Mouse (Mus musculus) layer of hippocampus, adult 18-20 months (tissue): ENCODE measurements around the gene Eef1akmt1. TPM values are rescaled to one million over a fixed set of nuclear protein-coding genes. Genes with fewer than 3 reads are reported as not detected.
A peak's percentile ranks its signal among the peaks of the same experiment; 100 is the strongest.

ENCODE experiments used
- DNase-seq, 2 experiments: peaks; one replicate each; pipeline ENCODE4 v3.0.0; 2022; ENCODE audit warnings: low spot score in 2 of 2
- total RNA-seq, 2 experiments: library from RNA; stranded (reverse); gene quantifications; 2 replicates each; pipeline ENCODE4 v1.2.3; 2021

The Eef1akmt1 gene
- total RNA-seq, 2 experiments from 2014 or later, result 30.3 to 35.9 TPM

GRCm38 (mm10) chr14:57525388-57526049, 45.9 kb downstream of the Eef1akmt1 start:
- DNase-seq, result peak; percentile 60 to 80

- DNase-seq, result no peak
These were observed 46.6 kb downstream of the Eef1akmt1 start, which contains the start of gene Il17d for GRCm38 (mm10) chr14:57524671-57525387. Gene Il17d (plus strand): TSS chr14:57524777.

GRCm38 (mm10) chr14:57523762-57524161, 47.6 kb downstream of the Eef1akmt1 start:
- no peak for DNase-seq

- DNase-seq, result no peak
These were observed 54.4 kb downstream of the Eef1akmt1 start for GRCm38 (mm10) chr14:57517001-57517400.

GRCm38 (mm10) chr14:57515156-57515762, 56.2 kb downstream of the Eef1akmt1 start:
- DNase-seq, result no peak

- DNase-seq, result peak; percentile 19 to 29
These were observed 61.9 kb downstream of the Eef1akmt1 start for GRCm38 (mm10) chr14:57509554-57509953.

GRCm38 (mm10) chr14:57503729-57504128, 67.7 kb downstream of the Eef1akmt1 start:
- no peak for DNase-seq

Other genes with a start within 250 kb of the Eef1akmt1 start
- gene Cryl1, start 173.1 kb downstream of the Eef1akmt1 start, total RNA-seq, result 10 to 100 TPM; 19.1 to 19.9 TPM
- gene Ift88, start 147.6 kb downstream of the Eef1akmt1 start, total RNA-seq, result 10 to 100 TPM; 13.2 to 15.0 TPM
- gene Il17d, start 46.8 kb downstream of the Eef1akmt1 start, total RNA-seq, result 10 to 100 TPM; 14.1 to 14.2 TPM
- 10 to 100 TPM; 12.2 to 13.1 TPM for gene Xpo4, start 93.8 kb upstream of the Eef1akmt1 start, total RNA-seq
- 1 to 10 TPM in 1 of 2 experiments, under 1 TPM in 1; 0.30 to 2.5 TPM for gene Gm49361, start 174.5 kb upstream of the Eef1akmt1 start, total RNA-seq
- gene Lats2, start 186.8 kb upstream of the Eef1akmt1 start, total RNA-seq, result 10 to 100 TPM; 52.7 to 54.4 TPM
- 10 to 100 TPM; 44.9 to 58.8 TPM for gene Sap18, start 226.6 kb upstream of the Eef1akmt1 start, total RNA-seq